Mouse (Mus musculus) limb, embryonic 15.5 days (tissue): Measurements from ENCODE around the gene Wwox. TPM values are rescaled to one million over a fixed set of nuclear protein-coding genes. Genes with fewer than 3 reads are reported as not detected.

ENCODE experiments used
- ATAC-seq: fragments of 200-750 bp; cut with Nextera tagmentation; 2 replicates; pipeline ENCODE4 v1.8.0; 2017; ENCODE audit warnings: low read depth, moderate TSS enrichment; ENCODE audit not compliant: insufficient number of reproducible peaks, low FRiP score, low TSS enrichment
- H3K27ac ChIP-seq: fragments of 300-500 bp; sonication (generic); 2 replicates; pipeline ENCODE4 v1.5.1; 2015; ENCODE audit warnings: moderate library complexity, mild to moderate bottlenecking, inconsistent platforms
- H3K27me3 ChIP-seq: fragments of 300-500 bp; sonication (generic); 2 replicates; pipeline ENCODE4 v1.6.1; 2015; ENCODE audit warnings: inconsistent platforms
- H3K36me3 ChIP-seq: fragments of 300-500 bp; sonication (generic); 2 replicates; pipeline ENCODE4 v1.6.1; 2015; ENCODE audit warnings: inconsistent platforms
- H3K4me1 ChIP-seq: fragments of 300-500 bp; sonication (generic); 2 replicates; pipeline ENCODE4 v1.6.1; 2015; ENCODE audit warnings: inconsistent platforms
- H3K4me2 ChIP-seq: fragments of 300-500 bp; sonication (generic); 2 replicates; pipeline ENCODE4 v1.6.1; 2015; ENCODE audit warnings: mild to moderate bottlenecking, inconsistent platforms
- H3K4me3 ChIP-seq: fragments of 300-500 bp; sonication (generic); 2 replicates; pipeline ENCODE4 v1.5.1; 2015; ENCODE audit warnings: mild to moderate bottlenecking, inconsistent platforms
- H3K9ac ChIP-seq: fragments of 300-500 bp; sonication (generic); 2 replicates; pipeline ENCODE4 v1.6.1; 2015; ENCODE audit warnings: inconsistent platforms
- H3K9me3 ChIP-seq: fragments of 300-500 bp; sonication (generic); 2 replicates; pipeline ENCODE4 v1.6.1; 2016; ENCODE audit warnings: inconsistent platforms
- WGBS: fragments of 180-500 bp; shearing (Covaris S2); methylation state at CpG from one replicate; pipeline ENCODE4 v1.1.7; 2015; 5-methylcytosine and 5-hydroxymethylcytosine counted together
- polyA plus RNA-seq: library from polyadenylated mRNA; unstranded; fragments of >200 nt; fragmentation: Nextera tagmentation; extraction: Ambion mirVana; gene quantifications from 2 replicates; pipeline ENCODE4 v1.2.1, GENCODE M21; 2015

The Wwox gene
- polyA plus RNA-seq, 1 experiment from 2014 or later: 10.4 TPM

DNA sequence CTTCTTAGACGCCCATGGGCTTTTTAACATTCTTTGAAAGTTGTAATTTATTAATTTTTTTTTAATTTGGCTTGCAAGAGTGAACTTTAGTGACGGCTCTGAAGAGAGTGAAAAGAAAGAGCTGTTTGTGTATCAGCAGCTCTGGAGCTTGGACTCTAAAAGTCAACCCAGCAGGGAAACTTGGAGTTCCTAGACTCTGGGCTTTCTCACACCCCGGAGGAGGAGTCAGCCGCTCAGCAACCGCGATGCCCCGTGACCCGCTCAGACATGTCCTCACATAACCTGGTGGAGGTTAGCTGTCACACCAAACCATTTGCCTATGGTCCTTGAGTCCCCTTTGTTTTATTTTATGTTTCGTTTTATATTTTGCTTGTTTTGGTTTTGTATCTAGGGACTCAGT lies 354.2 kb downstream of the Wwox start:
- H3K4me2 ChIP-seq: no peak overlapping the region
- ATAC-seq: no peak
- no peaks in the 10 kb centered on the region for H3K9me3 ChIP-seq
- H3K27me3 ChIP-seq: no peaks in the 10 kb centered on the region
- H3K27ac ChIP-seq: no peak overlapping the region
- H3K4me3 ChIP-seq: no peak overlapping the region
- H3K36me3 ChIP-seq: no peaks in the 10 kb centered on the region
- no peaks in the 10 kb centered on the region for H3K4me1 ChIP-seq
- H3K9ac ChIP-seq: no peak overlapping the region
- WGBS: 72% methylated on average over 9 of the region's 9 CpGs

GRCm38 (mm10) chr8:114801428-114802134 lies 362.1 kb downstream of the Wwox start:
- Histone ChIP-seq H3K27ac (no peak overlapping the region), H3K36me3 (no peaks in the 10 kb centered on the region), H3K4me3 (no peak overlapping the region), H3K4me1 (no peaks in the 10 kb centered on the region), H3K9me3 (no peaks in the 10 kb centered on the region), H3K27me3 (no peaks in the 10 kb centered on the region), H3K4me2 (no peak overlapping the region), H3K9ac (no peak overlapping the region)
- ATAC-seq: no peak
- 64% methylated on average over 7 of the region's 7 CpGs for WGBS

- Histone ChIP-seq H3K4me3 (no peak overlapping the region), H3K36me3 (no peaks in the 10 kb centered on the region), H3K9me3 (no peaks in the 10 kb centered on the region), H3K27ac (no peak overlapping the region), H3K9ac (no peak overlapping the region), H3K4me1 (no peaks in the 10 kb centered on the region), H3K27me3 (no peaks in the 10 kb centered on the region), H3K4me2 (no peak overlapping the region)
- WGBS: 68% methylated on average over 5 of the region's 5 CpGs
- ATAC-seq: no peak
Observed at GRCm38 (mm10) chr8:114803113-114803512, 363.7 kb downstream of the Wwox start.

DNA sequence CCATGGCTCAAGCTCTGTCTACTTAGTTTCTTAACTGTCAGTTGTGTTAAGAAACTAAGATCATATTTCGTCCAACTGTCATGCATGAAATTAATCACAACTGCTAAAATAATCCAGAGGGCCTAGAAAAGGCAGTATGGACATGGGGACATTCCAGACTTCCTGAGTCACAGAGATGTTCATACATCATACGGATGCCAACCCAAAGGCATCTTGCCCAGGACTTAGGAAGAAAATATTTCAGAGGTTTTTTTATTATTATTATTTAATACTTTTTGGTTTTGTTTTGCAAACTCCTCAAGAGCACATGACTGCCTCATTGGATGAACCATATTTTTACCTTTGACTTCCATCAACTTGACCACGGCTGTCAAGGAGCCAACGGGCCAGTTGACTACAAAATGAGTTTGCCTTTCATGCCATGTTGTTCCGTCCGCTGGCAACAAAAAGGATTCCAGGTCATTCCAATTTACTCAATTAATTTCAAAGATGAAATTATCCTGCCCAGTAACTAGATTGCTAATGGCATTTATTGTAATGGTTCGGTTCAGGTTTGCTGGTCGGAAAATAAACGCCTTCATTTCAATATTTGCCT lies 367.5 kb downstream of the Wwox start:
- no peaks in the 10 kb centered on the region for H3K4me1 ChIP-seq
- ATAC-seq: no peak
- no peak overlapping the region for H3K4me3 ChIP-seq
- H3K27ac ChIP-seq: no peak overlapping the region
- no peaks in the 10 kb centered on the region for H3K9me3 ChIP-seq
- H3K27me3 ChIP-seq: no peaks in the 10 kb centered on the region
- H3K4me2 ChIP-seq: no peak overlapping the region
- no peak overlapping the region for H3K9ac ChIP-seq
- 89% methylated on average over 9 of the region's 9 CpGs for WGBS
- no peaks in the 10 kb centered on the region for H3K36me3 ChIP-seq

DNA sequence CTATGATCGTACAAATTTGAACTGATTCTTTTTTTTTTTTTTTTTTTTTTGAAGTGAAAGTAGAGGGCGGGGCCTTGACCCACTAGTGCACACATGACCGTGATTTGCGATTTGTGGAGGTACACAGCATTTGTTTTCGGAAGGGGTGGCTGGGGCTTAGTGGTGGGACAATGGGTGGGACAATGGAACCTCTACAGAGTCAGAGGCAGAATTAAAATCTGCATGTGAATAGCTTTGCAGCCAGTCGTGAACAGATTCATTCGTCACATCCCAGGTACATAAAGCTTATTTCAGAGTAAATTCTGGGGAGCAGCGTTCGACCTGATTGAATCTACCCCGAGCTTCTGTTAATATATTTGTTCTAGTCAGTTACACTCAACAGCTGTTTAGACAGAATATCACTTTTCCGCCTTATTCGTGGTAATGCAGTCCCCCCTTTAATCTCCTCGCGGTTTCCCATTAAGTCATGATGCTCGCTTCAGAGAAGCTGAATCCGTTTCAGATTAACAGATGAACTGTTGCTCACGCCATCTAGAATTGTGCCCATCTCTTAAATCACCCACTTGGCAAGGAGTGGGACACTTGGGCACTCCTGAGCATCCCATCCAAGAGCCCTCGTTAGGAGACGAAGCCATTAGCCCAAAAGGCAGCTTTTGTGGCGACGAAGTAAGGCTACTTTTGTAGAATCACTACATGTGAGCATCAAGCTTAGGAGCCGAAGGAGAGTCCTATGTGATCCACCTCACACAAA lies 368.4 kb downstream of the Wwox start:
- H3K27me3 ChIP-seq: no peaks in the 10 kb centered on the region
- 83% methylated on average over 22 of the region's 22 CpGs for WGBS
- no peak overlapping the region for H3K27ac ChIP-seq
- no peak overlapping the region for H3K4me3 ChIP-seq
- H3K9me3 ChIP-seq: no peaks in the 10 kb centered on the region
- H3K9ac ChIP-seq: no peak overlapping the region
- no peak overlapping the region for H3K4me2 ChIP-seq
- no peak for ATAC-seq
- H3K36me3 ChIP-seq: no peaks in the 10 kb centered on the region
- H3K4me1 ChIP-seq: no peaks in the 10 kb centered on the region

- ATAC-seq: no peak
- Histone ChIP-seq H3K9me3 (no peaks in the 10 kb centered on the region), H3K9ac (no peak overlapping the region), H3K27me3 (no peaks in the 10 kb centered on the region), H3K36me3 (no peaks in the 10 kb centered on the region), H3K4me1 (no peaks in the 10 kb centered on the region), H3K27ac (no peak overlapping the region), H3K4me2 (no peak overlapping the region), H3K4me3 (no peak overlapping the region)
- 87% methylated on average over 5 of the region's 5 CpGs for WGBS
Observed at GRCm38 (mm10) chr8:114810470-114810869, 371.0 kb downstream of the Wwox start.

DNA sequence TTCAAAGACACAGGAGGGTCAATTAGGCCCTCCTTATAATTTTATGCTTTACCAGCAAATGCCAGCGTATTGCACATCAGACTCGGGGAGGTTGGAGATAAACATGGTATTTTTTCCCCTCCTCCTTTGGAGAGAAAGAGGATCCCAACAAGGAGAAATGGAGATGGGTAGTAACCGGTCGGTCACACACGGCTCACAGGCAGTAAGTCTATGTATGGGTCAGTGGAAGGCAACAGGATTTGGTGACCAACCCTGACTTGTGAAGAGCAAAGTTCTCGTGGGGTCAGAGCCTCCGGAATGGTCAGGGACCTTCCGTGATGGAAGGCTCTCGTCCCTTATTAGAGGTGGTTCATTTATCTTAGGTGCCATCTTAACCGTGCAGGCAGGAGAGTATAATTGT lies 374.4 kb downstream of the Wwox start:
- no peak overlapping the region for H3K9ac ChIP-seq
- 90% methylated on average over 10 of the region's 10 CpGs for WGBS
- H3K36me3 ChIP-seq: no peaks in the 10 kb centered on the region
- H3K4me2 ChIP-seq: no peak overlapping the region
- no peaks in the 10 kb centered on the region for H3K27me3 ChIP-seq
- H3K4me1 ChIP-seq: no peaks in the 10 kb centered on the region
- no peak overlapping the region for H3K4me3 ChIP-seq
- ATAC-seq: no peak
- no peak overlapping the region for H3K27ac ChIP-seq
- no peaks in the 10 kb centered on the region for H3K9me3 ChIP-seq

DNA sequence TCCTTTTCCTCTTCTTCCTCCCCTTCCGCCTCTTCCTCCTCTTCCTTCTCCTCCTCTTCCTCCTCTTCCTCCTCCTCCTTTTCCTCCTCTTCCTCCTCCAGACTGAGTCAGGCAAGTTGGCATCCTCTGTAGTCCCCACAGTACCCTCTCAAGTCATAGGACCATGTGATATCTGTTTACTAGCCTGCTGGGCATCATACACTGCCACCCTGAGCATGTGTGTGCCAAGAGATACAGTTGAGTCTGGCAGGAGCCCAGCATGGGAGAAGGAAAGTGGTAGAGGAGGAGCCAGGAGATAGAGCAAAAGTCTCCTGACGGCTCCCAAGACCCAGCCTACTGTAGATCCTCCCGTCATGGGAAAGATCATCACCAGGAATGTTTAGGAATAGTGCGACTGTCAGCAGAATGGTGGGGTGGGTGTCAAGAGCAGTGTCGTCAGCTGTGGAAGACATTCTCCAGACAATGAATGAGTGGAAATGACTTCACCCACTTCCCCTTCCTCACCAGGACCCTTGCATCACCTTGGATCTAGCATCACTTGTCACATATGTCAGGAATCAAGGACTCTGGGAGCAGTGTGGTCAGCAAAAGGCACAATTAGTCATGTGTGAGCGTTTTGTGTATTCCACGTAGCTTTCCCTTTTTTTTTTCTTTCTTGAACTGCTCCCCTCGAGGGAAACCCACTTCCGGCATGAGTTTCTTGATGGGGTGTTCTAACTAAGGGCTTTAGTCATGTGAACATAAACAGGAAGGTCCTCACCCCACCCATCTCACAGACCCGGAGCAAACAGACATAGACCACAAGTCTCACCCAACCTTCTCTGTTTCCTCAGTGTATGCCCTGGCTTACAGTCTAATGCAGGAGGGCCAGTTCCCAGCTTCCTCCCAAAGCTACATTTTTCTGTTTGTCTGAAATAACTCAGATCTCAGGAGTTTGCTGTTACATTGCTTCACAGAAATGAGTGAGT lies 375.6 kb downstream of the Wwox start:
- H3K27me3 ChIP-seq: no peaks in the 10 kb centered on the region
- no peak overlapping the region for H3K4me3 ChIP-seq
- H3K27ac ChIP-seq: no peak overlapping the region
- H3K9ac ChIP-seq: no peak overlapping the region
- no peaks in the 10 kb centered on the region for H3K4me1 ChIP-seq
- no peaks in the 10 kb centered on the region for H3K36me3 ChIP-seq
- no peak for ATAC-seq
- 67% methylated on average over 10 of the region's 10 CpGs for WGBS
- H3K4me2 ChIP-seq: no peak overlapping the region
- no peaks in the 10 kb centered on the region for H3K9me3 ChIP-seq

DNA sequence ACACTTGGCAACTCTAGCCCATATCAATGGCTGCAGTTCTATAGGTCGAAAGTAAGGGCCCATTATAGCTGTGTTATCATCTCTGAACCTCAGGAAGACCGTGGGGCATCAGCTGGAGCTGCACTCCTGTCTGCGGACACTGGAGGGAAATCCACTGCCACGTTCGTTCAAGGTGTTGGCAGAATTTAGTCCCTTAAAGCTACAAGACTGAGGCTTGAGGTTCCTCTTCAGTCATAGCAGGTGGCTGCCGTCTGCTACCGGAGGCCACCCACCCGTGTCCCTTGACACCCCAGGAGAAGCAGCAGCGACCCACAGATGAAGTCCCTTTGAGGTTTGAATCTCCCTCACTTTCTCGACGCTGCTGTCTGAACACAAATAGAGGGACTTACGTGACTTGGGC lies 376.9 kb downstream of the Wwox start:
- no peak overlapping the region for H3K4me3 ChIP-seq
- no peaks in the 10 kb centered on the region for H3K9me3 ChIP-seq
- WGBS: 79% methylated on average over 12 of the region's 12 CpGs
- H3K27ac ChIP-seq: no peak overlapping the region
- H3K27me3 ChIP-seq: no peaks in the 10 kb centered on the region
- H3K4me1 ChIP-seq: peaks cover under 1% of the 10 kb centered on the region; the same call in 1 of the 2 replicates
- no peaks in the 10 kb centered on the region for H3K36me3 ChIP-seq
- ATAC-seq: no peak
- no peak overlapping the region for H3K9ac ChIP-seq
- no peak overlapping the region for H3K4me2 ChIP-seq

DNA sequence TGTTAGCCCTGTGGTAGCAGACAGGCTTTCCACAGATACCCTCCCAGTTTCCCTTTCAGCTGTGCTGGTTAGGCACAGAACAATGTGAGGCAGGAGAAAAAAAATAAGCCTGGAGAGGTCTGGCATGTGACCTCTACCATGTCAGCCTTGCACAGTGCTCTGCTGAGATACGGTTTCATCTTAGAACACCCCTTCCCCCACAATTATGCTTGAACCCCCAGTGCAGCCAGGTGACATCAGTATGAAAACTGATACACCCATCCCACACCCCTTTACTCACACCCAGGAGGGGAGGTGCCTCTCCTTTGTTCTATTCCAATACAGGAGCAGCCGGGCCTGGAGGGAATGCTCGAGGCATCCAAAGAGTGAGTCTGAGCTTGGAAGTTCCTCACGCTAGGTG lies 377.5 kb downstream of the Wwox start:
- 49% methylated on average over 4 of the region's 4 CpGs for WGBS
- ATAC-seq: no peak

GRCm38 (mm10) chr8:114821543-114821942 lies 382.1 kb downstream of the Wwox start:
- peaks cover 2% of the 10 kb centered on the region; the same call in 1 of the 2 replicates for H3K4me1 ChIP-seq
- H3K27ac ChIP-seq: no peak overlapping the region
- H3K4me2 ChIP-seq: no peak overlapping the region
- 45% methylated on average over 8 of the region's 8 CpGs for WGBS
- no peaks in the 10 kb centered on the region for H3K36me3 ChIP-seq
- H3K27me3 ChIP-seq: no peaks in the 10 kb centered on the region
- no peaks in the 10 kb centered on the region for H3K9me3 ChIP-seq
- no peak overlapping the region for H3K9ac ChIP-seq
- ATAC-seq: no peak
- no peak overlapping the region for H3K4me3 ChIP-seq

More for the DNA sequence above, 377.5 kb downstream of the Wwox start:
- Histone ChIP-seq H3K9ac (no peak overlapping the region), H3K36me3 (no peaks in the 10 kb centered on the region), H3K27me3 (no peaks in the 10 kb centered on the region), H3K27ac (no peak overlapping the region), H3K4me3 (no peak overlapping the region), H3K9me3 (no peaks in the 10 kb centered on the region), H3K4me1 (peaks cover 2% of the 10 kb centered on the region; the same call in 1 of the 2 replicates), H3K4me2 (no peak overlapping the region)
